Mouse (Mus musculus) G1E (cell line): ENCODE measurements around the gene S1pr3. TPM values are rescaled to one million over a fixed set of nuclear protein-coding genes. Genes with fewer than 3 reads are reported as not detected.

Experiments used
- ATAC-seq: 2 replicates; pipeline ENCODE4 v1.8.0; 2016; ENCODE audit warnings: mild to moderate bottlenecking; ENCODE audit not compliant: insufficient number of reproducible peaks, poor library complexity, low FRiP score, severe bottlenecking; ENCODE audit errors: extremely low read depth
- DNase-seq: peaks from one replicate; pipeline ENCODE4 v3.0.0; 2012; ENCODE audit warnings: low spot score
- H3K27me3 ChIP-seq: 2 replicates; pipeline ENCODE4 v1.6.1; 2012; ENCODE audit warnings: mild to moderate bottlenecking, low read length, inconsistent platforms; ENCODE audit not compliant: insufficient read depth
- H3K36me3 ChIP-seq: replicated peaks from 2 replicates; pipeline ENCODE3; 2012; ENCODE audit warnings: mild to moderate bottlenecking, inconsistent platforms
- H3K4me1 ChIP-seq: 2 replicates; pipeline ENCODE4 v1.6.1; 2012; ENCODE audit warnings: low read depth, low read length, inconsistent platforms, mixed read lengths; ENCODE audit not compliant: insufficient read depth
- H3K4me3 ChIP-seq: 2 replicates; pipeline ENCODE4 v1.5.1; 2012; ENCODE audit warnings: low read depth, mild to moderate bottlenecking, inconsistent platforms, low read length, moderate library complexity, mixed read lengths
- H3K9me3 ChIP-seq: replicated peaks from 2 replicates; pipeline ENCODE4 v1.6.1; 2012; ENCODE audit warnings: inconsistent platforms
- CTCF ChIP-seq: IDR thresholded peaks from 2 replicates; pipeline ENCODE4 v1.5.1; 2012; ENCODE audit warnings: low read depth, low read length, inconsistent platforms, mixed read lengths
- GATA1 ChIP-seq: IDR thresholded peaks from 2 replicates; pipeline ENCODE4 v1.6.1; 2012; ENCODE audit warnings: borderline replicate concordance, low read length, inconsistent platforms, mixed read lengths
- GATA2 ChIP-seq: IDR thresholded peaks from 2 replicates; pipeline ENCODE4 v1.6.1; 2012; ENCODE audit warnings: low read depth, low read length, inconsistent platforms, borderline replicate concordance
- POLR2AphosphoS5 ChIP-seq: IDR thresholded peaks from 2 replicates; pipeline ENCODE4 v1.6.1; 2012; ENCODE audit warnings: low read depth, low read length, inconsistent platforms; ENCODE audit not compliant: insufficient replicate concordance
- TAL1 ChIP-seq: conservative IDR thresholded peaks from 2 replicates; pipeline ENCODE4 v1.6.1; 2012; ENCODE audit warnings: low read depth, low read length, inconsistent platforms, mixed read lengths
- polyA plus RNA-seq: library from polyadenylated mRNA; stranded (reverse); fragments of >175 nt; gene quantifications from 2 replicates; pipeline ENCODE4 v1.2.3, GENCODE M21; 2012
- total RNA-seq, 2 experiments: library from RNA; stranded (forward) in 1 of 2; stranded (reverse) in 1 of 2; fragments of 200-1000 nt in 1 of 2; fragments of >200 nt in 1 of 2; fragmentation: Nextera tagmentation in 1 of 2; gene quantifications; 2 replicates each; pipeline ENCODE4 v1.2.3; 2014 to 2017

Gene S1pr3
- total and polyA plus RNA-seq, 3 experiments = 0.11 TPM; not detected in 2

GRCm38 (mm10) chr13:51400186-51400719 lies 8.2 kb upstream of the S1pr3 start:
- H3K36me3 ChIP-seq = no peaks in the 10 kb centered on the region
- no peaks in the 10 kb centered on the region for H3K4me1 ChIP-seq
- DNase-seq (no peak), ATAC-seq (no peak)
- H3K4me3 ChIP-seq = no peak overlapping the region
- H3K27me3 ChIP-seq = no peaks in the 10 kb centered on the region
- H3K9me3 ChIP-seq = peaks cover 53% of the 10 kb centered on the region
- TF ChIP-seq GATA1 (no peak), TAL1 (no peak), POLR2AphosphoS5 (no peak), GATA2 (no peak), CTCF (no peak)

- no peak for DNase-seq
- no peak for ATAC-seq
Observed at GRCm38 (mm10) chr13:51400736-51401501, 7.5 kb upstream of the S1pr3 start.

GRCm38 (mm10) chr13:51404566-51404965 lies 3.9 kb upstream of the S1pr3 start:
- no peaks in the 10 kb centered on the region for H3K36me3 ChIP-seq
- TF ChIP-seq POLR2AphosphoS5 = no peak
- H3K4me1 ChIP-seq = no peaks in the 10 kb centered on the region
- H3K4me3 ChIP-seq = no peak overlapping the region
- H3K9me3 ChIP-seq = peaks cover 69% of the 10 kb centered on the region
- no peaks in the 10 kb centered on the region for H3K27me3 ChIP-seq
- DNase-seq (no peak), ATAC-seq (no peak)

More at GRCm38 (mm10) chr13:51400736-51401501, 7.5 kb upstream of the S1pr3 start:
- no peak overlapping the region for H3K4me3 ChIP-seq
- no peaks in the 10 kb centered on the region for H3K4me1 ChIP-seq
- no peak for TF ChIP-seq CTCF
- no peak for TF ChIP-seq TAL1
- no peak for TF ChIP-seq GATA1
- no peak for TF ChIP-seq GATA2
- TF ChIP-seq POLR2AphosphoS5 = no peak
- peaks cover 57% of the 10 kb centered on the region for H3K9me3 ChIP-seq
- no peaks in the 10 kb centered on the region for H3K27me3 ChIP-seq
- H3K36me3 ChIP-seq = no peaks in the 10 kb centered on the region

- DNase-seq (no peak), ATAC-seq (no peak)
- no peaks in the 10 kb centered on the region for H3K27me3 ChIP-seq
Observed at GRCm38 (mm10) chr13:51405731-51406320, 2.6 kb upstream of the S1pr3 start.

GRCm38 (mm10) chr13:51407541-51408217 lies 760 bp upstream of the S1pr3 start:
- ATAC-seq = no peak

More at GRCm38 (mm10) chr13:51405731-51406320, 2.6 kb upstream of the S1pr3 start:
- no peak for TF ChIP-seq CTCF
- TF ChIP-seq POLR2AphosphoS5 = no peak
- no peak for TF ChIP-seq GATA2
- no peak for TF ChIP-seq GATA1
- TF ChIP-seq TAL1 = no peak
- Histone ChIP-seq H3K4me3 (peak overlapping the region; percentile 3; the same call in 1 of the 2 replicates), H3K9me3 (peaks cover 66% of the 10 kb centered on the region), H3K36me3 (no peaks in the 10 kb centered on the region), H3K4me1 (no peaks in the 10 kb centered on the region)

GRCm38 (mm10) chr13:51409936-51410481 lies 1.6 kb downstream of the S1pr3 start:
- Histone ChIP-seq H3K4me3 (no peak overlapping the region), H3K9me3 (peaks cover 77% of the 10 kb centered on the region), H3K27me3 (no peaks in the 10 kb centered on the region), H3K36me3 (no peaks in the 10 kb centered on the region), H3K4me1 (no peaks in the 10 kb centered on the region)
- ATAC-seq (no peak), DNase-seq (no peak)
- TF ChIP-seq CTCF (no peak), GATA2 (no peak), GATA1 (no peak), POLR2AphosphoS5 (no peak)

More at GRCm38 (mm10) chr13:51407541-51408217, 760 bp upstream of the S1pr3 start:
- H3K4me3 ChIP-seq = no peak overlapping the region
- peaks cover 63% of the 10 kb centered on the region for H3K9me3 ChIP-seq
- H3K36me3 ChIP-seq = no peaks in the 10 kb centered on the region
- no peak for TF ChIP-seq CTCF
- no peak for TF ChIP-seq POLR2AphosphoS5
- TF ChIP-seq TAL1 = no peak
- TF ChIP-seq GATA1 = no peak
- no peak for TF ChIP-seq GATA2
- H3K4me1 ChIP-seq = no peaks in the 10 kb centered on the region
- no peak for DNase-seq
- no peaks in the 10 kb centered on the region for H3K27me3 ChIP-seq
